Mouse (Mus musculus) kidney, adult 2 months (tissue): ENCODE measurements around the gene Npc1l1. TPM values are rescaled to one million over a fixed set of nuclear protein-coding genes. Genes with fewer than 3 reads are reported as not detected.

Experiments used
- DNase-seq: peaks from one replicate; pipeline ENCODE4 v3.0.0; 2021
- H3K27ac ChIP-seq: fragments of 200-500 bp; 2 replicates; pipeline ENCODE4 v1.5.1; 2012; ENCODE audit warnings: low read depth, low read length, control low read depth, inconsistent platforms; ENCODE audit not compliant: insufficient read depth
- H3K27me3 ChIP-seq: fragments of 200-500 bp; replicated peaks from 2 replicates; pipeline ENCODE4 v1.6.1; 2012; ENCODE audit warnings: mild to moderate bottlenecking, moderate library complexity, low read length, inconsistent platforms; ENCODE audit not compliant: control insufficient read depth, insufficient read depth
- H3K36me3 ChIP-seq: fragments of 200-500 bp; 2 replicates; pipeline ENCODE4 v1.6.1; 2012; ENCODE audit warnings: mild to moderate bottlenecking, moderate library complexity, low read length, inconsistent platforms; ENCODE audit not compliant: control insufficient read depth, insufficient read depth
- H3K4me1 ChIP-seq: fragments of 200-500 bp; 2 replicates; pipeline ENCODE4 v1.6.1; 2011; ENCODE audit warnings: low read length; ENCODE audit not compliant: control insufficient read depth, insufficient read depth
- H3K4me3 ChIP-seq: fragments of 200-500 bp; 2 replicates; pipeline ENCODE4 v1.5.1; 2011; ENCODE audit warnings: mild to moderate bottlenecking, low read depth, low read length, control low read depth; ENCODE audit not compliant: insufficient read depth
- CTCF ChIP-seq: fragments of 200-500 bp; conservative IDR thresholded peaks from 2 replicates; pipeline ENCODE4 v1.5.1; 2011; ENCODE audit warnings: low read depth, mild to moderate bottlenecking, control low read depth, low read length, moderate library complexity, mixed read lengths; ENCODE audit not compliant: insufficient read depth, insufficient read length
- POLR2A ChIP-seq: fragments of 200-500 bp; IDR thresholded peaks from one replicate; pipeline ENCODE4 v1.6.1; 2011; ENCODE audit warnings: low read depth, low read length, control low read depth
- whole genome bisulfite sequencing: fragments of 180-500 bp; shearing (Covaris S2); methylation state at CpG from one replicate; pipeline ENCODE4 v1.1.7; 2018; 5-methylcytosine and 5-hydroxymethylcytosine counted together
- polyA plus RNA-seq: library from polyadenylated mRNA; depleted of rRNA; stranded (reverse); fragments of >200 nt; gene quantifications from 2 replicates; pipeline ENCODE4 v1.2.3, GENCODE M21; 2012

Npc1l1 gene
- polyA plus RNA-seq, 1 experiment = 0.06 TPM

DNA sequence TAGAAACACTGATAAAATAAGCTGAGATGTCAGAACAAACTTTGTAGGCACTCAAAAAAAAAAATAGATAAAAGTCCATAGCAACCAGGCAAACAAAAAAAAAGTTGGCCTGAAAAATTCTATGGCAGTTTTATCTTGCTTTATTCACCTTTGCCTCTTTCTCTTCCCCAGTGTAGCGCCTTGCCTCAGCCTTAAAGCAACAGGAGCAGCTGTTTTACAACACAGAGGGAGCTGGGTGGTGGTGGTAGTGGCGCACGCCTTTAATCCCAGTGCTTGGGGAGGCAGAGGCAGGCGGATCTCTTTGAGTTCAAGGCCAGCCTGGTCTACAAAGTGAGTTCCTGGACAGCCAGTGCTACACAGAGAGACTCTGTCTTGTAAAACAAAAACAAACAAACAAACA, 3.1 kb upstream of the Npc1l1 start:
- WGBS = 82% methylated on average over 4 of the region's 4 CpGs

DNA sequence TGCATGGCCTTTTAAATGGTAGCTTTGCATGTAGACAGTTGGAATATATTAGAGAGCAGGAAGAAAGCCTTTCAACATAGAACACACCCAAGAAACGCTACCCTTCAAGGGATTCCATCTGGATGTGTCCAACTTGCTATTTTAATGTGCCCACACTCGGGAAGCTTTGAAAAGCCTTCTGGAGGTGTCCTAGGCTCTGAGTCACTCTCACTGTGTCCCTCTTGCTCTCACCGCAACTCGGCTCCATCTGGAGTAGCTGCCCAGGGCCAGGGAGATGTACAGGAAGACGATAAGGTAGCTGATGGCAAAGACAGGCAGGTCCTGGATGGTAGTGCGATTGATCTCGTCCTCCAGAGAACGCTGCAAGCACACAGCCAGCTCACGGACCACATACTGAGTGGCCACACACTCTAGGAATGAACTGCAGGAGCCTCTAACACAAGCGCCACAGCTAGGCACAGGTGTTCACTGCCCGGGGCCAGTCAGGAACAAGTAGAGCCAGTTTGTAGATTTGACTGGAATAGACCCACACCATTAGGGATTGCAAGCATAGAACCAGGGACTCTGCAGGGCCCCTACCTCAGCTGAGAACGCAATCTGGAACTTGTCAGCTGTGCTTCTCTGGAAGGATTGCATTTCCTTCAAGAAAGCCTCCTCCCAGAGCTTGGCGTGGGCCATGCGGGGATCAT, 5.3 kb downstream of the Npc1l1 start:
- WGBS = 73% methylated on average over 14 of the region's 14 CpGs
- no peak overlapping the region for H3K27ac ChIP-seq
- no peaks in the 10 kb centered on the region for H3K36me3 ChIP-seq

More for the DNA sequence above, 3.1 kb upstream of the Npc1l1 start:
- no peaks in the 10 kb centered on the region for H3K36me3 ChIP-seq
- H3K4me3 ChIP-seq = no peak overlapping the region
- no peak overlapping the region for H3K27ac ChIP-seq
- H3K27me3 ChIP-seq = no peaks in the 10 kb centered on the region
- TF ChIP-seq POLR2A (no peak), CTCF (no peak)
- no peaks in the 10 kb centered on the region for H3K4me1 ChIP-seq
- DNase-seq = no peak

DNA sequence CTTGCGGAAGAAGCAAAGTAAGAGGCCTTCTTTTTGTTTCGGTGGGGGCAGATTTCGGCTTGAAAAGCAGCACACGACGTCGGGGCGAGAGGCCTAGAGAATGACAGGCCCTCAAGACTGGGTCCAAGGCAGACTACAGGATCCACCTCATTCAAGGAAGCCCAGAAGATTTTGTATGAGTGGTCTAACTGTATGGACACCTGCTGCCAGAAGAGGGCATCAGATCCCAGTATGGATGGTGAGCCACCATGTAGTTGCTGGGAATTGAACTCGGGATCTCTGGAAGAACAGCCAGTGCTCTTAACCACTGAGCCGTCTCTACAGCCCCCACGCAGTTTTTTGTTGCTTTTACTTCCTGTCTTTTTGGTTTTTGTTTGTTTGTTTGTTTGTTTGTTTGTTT, 7.8 kb downstream of the Npc1l1 start:
- Histone ChIP-seq H3K27ac (no peak overlapping the region), H3K4me3 (no peak overlapping the region), H3K4me1 (no peaks in the 10 kb centered on the region), H3K36me3 (no peaks in the 10 kb centered on the region), H3K27me3 (no peaks in the 10 kb centered on the region)
- WGBS = 95% methylated on average over 10 of the region's 10 CpGs
- TF ChIP-seq POLR2A (no peak), CTCF (no peak)
- DNase-seq = no peak

More for the DNA sequence above, 5.3 kb downstream of the Npc1l1 start:
- Histone ChIP-seq H3K4me3 (no peak overlapping the region), H3K4me1 (no peaks in the 10 kb centered on the region), H3K27me3 (no peaks in the 10 kb centered on the region)
- peak; percentile 24 for DNase-seq
- TF ChIP-seq CTCF (no peak), POLR2A (no peak)

- Histone ChIP-seq H3K4me3 (no peak overlapping the region), H3K36me3 (no peaks in the 10 kb centered on the region), H3K4me1 (no peaks in the 10 kb centered on the region), H3K27me3 (no peaks in the 10 kb centered on the region), H3K27ac (no peak overlapping the region)
- DNase-seq = peak; percentile 16
- WGBS = 57% methylated on average over 6 of the region's 6 CpGs
- TF ChIP-seq POLR2A = no peak
- TF ChIP-seq CTCF = no peak
Observed at GRCm38 (mm10) chr11:6219967-6220366, 10.0 kb downstream of the Npc1l1 start.

- no peaks in the 10 kb centered on the region for H3K4me1 ChIP-seq
- no peaks in the 10 kb centered on the region for H3K36me3 ChIP-seq
- H3K27me3 ChIP-seq = no peaks in the 10 kb centered on the region
- H3K4me3 ChIP-seq = no peak overlapping the region
- TF ChIP-seq POLR2A (no peak), CTCF (no peak)
- H3K27ac ChIP-seq = no peak overlapping the region
- no peak for DNase-seq
- 77% methylated on average over 11 of the region's 11 CpGs for WGBS
Observed at GRCm38 (mm10) chr11:6218189-6218896, 11.6 kb downstream of the Npc1l1 start.

DNA sequence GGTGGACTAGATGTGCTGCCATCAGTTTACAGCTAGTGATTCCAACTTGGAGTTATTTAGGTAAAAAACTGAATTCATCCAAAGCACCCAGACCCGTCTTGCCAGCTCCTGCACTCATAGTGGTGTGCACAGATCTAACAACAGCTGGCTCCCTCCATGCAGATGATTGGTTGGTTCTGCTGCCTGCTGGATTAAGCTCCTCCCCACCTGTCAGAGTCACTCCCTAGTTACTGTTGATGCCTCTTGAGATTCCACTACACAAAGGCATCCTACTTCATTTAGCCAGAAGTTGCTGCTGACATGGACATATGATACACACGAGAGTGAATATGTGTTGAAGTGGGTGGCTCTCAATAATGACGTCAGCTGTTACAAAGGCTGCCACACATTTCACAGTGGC, 13.1 kb downstream of the Npc1l1 start:
- DNase-seq = no peak
- 47% methylated on average over 3 of the region's 3 CpGs for WGBS
- H3K4me3 ChIP-seq = no peak overlapping the region
- H3K36me3 ChIP-seq = no peaks in the 10 kb centered on the region
- TF ChIP-seq POLR2A (no peak), CTCF (no peak)
- no peak overlapping the region for H3K27ac ChIP-seq
- H3K27me3 ChIP-seq = no peaks in the 10 kb centered on the region
- no peaks in the 10 kb centered on the region for H3K4me1 ChIP-seq

GRCm38 (mm10) chr11:6208158-6208557, 21.8 kb downstream of the Npc1l1 start:
- TF ChIP-seq POLR2A (no peak), CTCF (no peak)
- H3K4me3 ChIP-seq = no peak overlapping the region
- no peaks in the 10 kb centered on the region for H3K4me1 ChIP-seq
- no peak overlapping the region for H3K27ac ChIP-seq
- no peaks in the 10 kb centered on the region for H3K27me3 ChIP-seq
- no peaks in the 10 kb centered on the region for H3K36me3 ChIP-seq
- no peak for DNase-seq
- WGBS = 90% methylated on average over 1 of the region's 1 CpGs
